Mouse (Mus musculus): Measurements from ENCODE around the gene Agmo. TPM values are rescaled to one million over a fixed set of nuclear protein-coding genes. Genes with fewer than 3 reads are reported as not detected.

Gene Agmo
- 1 to 10 TPM in 1 of 2 experiments, under 1 TPM in 1; 0.94 to 1.3 TPM for total RNA-seq (2021)

- intact Hi-C loops (cut with DNase I), result no loop called here
- no peak for DNase-seq
Observed at GRCm38 (mm10) chr12:37241566-37242021, at the start of gene Agmo. Gene Agmo, plus strand, starts transcription at chr12:37241641.

- DNase-seq, result no peak
- intact Hi-C loops (cut with DNase I), result no loop called here
Observed at GRCm38 (mm10) chr12:37231119-37231518, 10.3 kb upstream of the Agmo start.

- DNase-seq, result no peak
- intact Hi-C loops (cut with DNase I), result no loop called here
Observed at GRCm38 (mm10) chr12:37240975-37241565, 371 bp upstream of the Agmo start.

- DNase-seq, result no peak
- intact Hi-C loops (cut with DNase I), result no loop called here
Observed at GRCm38 (mm10) chr12:37242484-37242883, 1.0 kb downstream of the Agmo start.

GRCm38 (mm10) chr12:37244876-37245275 lies 3.4 kb downstream of the Agmo start:
- DNase-seq, result peak; percentile 10
- intact Hi-C loops (cut with DNase I), result no loop called here

- intact Hi-C loops (cut with DNase I), result no loop called here
- DNase-seq, result no peak
Observed at GRCm38 (mm10) chr12:37251688-37252087, 10.2 kb downstream of the Agmo start.

GRCm38 (mm10) chr12:37257099-37257498 lies 15.7 kb downstream of the Agmo start:
- DNase-seq, result no peak
- intact Hi-C loops (cut with DNase I), result no loop called here

- DNase-seq, result no peak
- intact Hi-C loops (cut with DNase I), result no loop called here
Observed at GRCm38 (mm10) chr12:37259771-37260528, 18.5 kb downstream of the Agmo start.

- DNase-seq, result no peak
- intact Hi-C loops (cut with DNase I), result no loop called here
Observed at GRCm38 (mm10) chr12:37263685-37264084, 22.2 kb downstream of the Agmo start.

- intact Hi-C loops (cut with DNase I), result no loop called here
Observed at GRCm38 (mm10) chr12:37268636-37269152, 27.3 kb downstream of the Agmo start.

GRCm38 (mm10) chr12:37272660-37273059 lies 31.2 kb downstream of the Agmo start:
- DNase-seq, result no peak
- intact Hi-C loops (cut with DNase I), result no loop called here

More at GRCm38 (mm10) chr12:37268636-37269152, 27.3 kb downstream of the Agmo start:
- no peak for DNase-seq

- no peak for DNase-seq
- intact Hi-C loops (cut with DNase I), result no loop called here
Observed at GRCm38 (mm10) chr12:37273964-37274657, 32.7 kb downstream of the Agmo start.

- no peak for DNase-seq
- intact Hi-C loops (cut with DNase I), result no loop called here
Observed at GRCm38 (mm10) chr12:37274658-37275019, 33.2 kb downstream of the Agmo start.

GRCm38 (mm10) chr12:37306956-37307466 lies 65.6 kb downstream of the Agmo start:
- DNase-seq, result no peak
- intact Hi-C loops (cut with DNase I), result no loop called here

GRCm38 (mm10) chr12:37310786-37311185 lies 69.3 kb downstream of the Agmo start:
- intact Hi-C loops (cut with DNase I), result no loop called here
- no peak for DNase-seq

- intact Hi-C loops (cut with DNase I), result no loop called here
- no peak for DNase-seq
Observed at GRCm38 (mm10) chr12:37322860-37323259, 81.4 kb downstream of the Agmo start.

- peak; percentile 24 for DNase-seq
- intact Hi-C loops (cut with DNase I), result no loop called here
Observed at GRCm38 (mm10) chr12:37334987-37335386, 93.5 kb downstream of the Agmo start.

- intact Hi-C loops (cut with DNase I), result no loop called here
- DNase-seq, result no peak
Observed at GRCm38 (mm10) chr12:37344225-37344624, 102.8 kb downstream of the Agmo start.

- intact Hi-C loops (cut with DNase I), result no loop called here
- no peak for DNase-seq
Observed at GRCm38 (mm10) chr12:37345696-37346095, 104.3 kb downstream of the Agmo start.

GRCm38 (mm10) chr12:37392316-37392715 lies 150.9 kb downstream of the Agmo start:
- intact Hi-C loops (cut with DNase I), result no loop called here
- DNase-seq, result peak; percentile 17

- DNase-seq, result no peak
- intact Hi-C loops (cut with DNase I), result no loop called here
Observed at GRCm38 (mm10) chr12:37402541-37402940, 161.1 kb downstream of the Agmo start.
